Mouse (Mus musculus) embryo, embryonic 10 days (tissue): ENCODE measurements at regions not wholly inside any gene's neighbourhood (a gene's known extent, or its start where the extent isn't known, plus 50 kb on each side); places are given as distances from the start of the nearest gene placed in this dataset.
A peak's percentile ranks its signal among the peaks of the same experiment; 100 is the strongest.

Experiments
- DNase-seq: peaks from one replicate; pipeline ENCODE4 v3.0.0-alpha.2; 2015; ENCODE audit warnings: low spot score

- no peak for DNase-seq
Measured at GRCm38 (mm10) chr17:40455920-40456319, 63.9 kb upstream of the Esp8 start.

DNA sequence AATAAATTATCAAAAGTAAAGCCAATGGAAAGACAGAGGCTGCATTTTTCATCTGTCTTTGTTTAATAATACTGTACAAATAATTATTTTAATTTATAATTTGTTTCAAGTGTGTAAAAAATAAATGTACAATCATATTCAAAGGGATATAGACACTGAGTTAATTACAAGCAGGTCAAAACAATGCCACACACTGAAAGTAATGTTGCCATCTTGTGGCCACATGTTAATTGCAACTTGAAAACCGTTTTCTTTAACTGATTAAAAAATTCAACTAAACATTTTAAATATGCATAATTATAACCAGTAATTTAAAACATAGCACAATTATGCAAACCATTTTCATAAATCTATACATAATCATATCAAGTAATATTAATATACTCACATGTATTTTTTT is 89.4 kb upstream of the Esp8 start:
- peak; percentile 5 for DNase-seq

DNA sequence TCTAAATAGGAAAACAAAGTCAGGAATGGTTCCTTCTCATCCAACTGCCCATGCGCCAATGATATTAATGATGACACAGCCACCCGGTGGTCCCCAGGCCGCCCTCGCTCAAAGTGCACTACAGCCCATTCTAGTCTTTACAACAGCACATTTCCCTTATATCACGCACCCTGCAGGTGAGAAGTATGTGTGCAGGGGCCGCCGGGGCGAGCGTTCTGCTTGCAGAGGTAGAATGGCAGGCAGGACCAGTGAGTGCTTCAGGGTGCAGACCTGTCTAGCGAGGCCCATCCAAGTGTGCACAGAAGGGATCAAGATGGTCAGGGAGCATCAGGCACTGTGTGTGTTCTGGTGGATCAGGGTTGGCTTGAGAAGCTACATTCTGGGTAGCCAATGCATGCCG is 99.6 kb upstream of the Crisp1 start:
- no peak for DNase-seq

- no peak for DNase-seq
Measured at GRCm38 (mm10) chr17:40384567-40384966, 65.6 kb upstream of the Crisp1 start.

DNA sequence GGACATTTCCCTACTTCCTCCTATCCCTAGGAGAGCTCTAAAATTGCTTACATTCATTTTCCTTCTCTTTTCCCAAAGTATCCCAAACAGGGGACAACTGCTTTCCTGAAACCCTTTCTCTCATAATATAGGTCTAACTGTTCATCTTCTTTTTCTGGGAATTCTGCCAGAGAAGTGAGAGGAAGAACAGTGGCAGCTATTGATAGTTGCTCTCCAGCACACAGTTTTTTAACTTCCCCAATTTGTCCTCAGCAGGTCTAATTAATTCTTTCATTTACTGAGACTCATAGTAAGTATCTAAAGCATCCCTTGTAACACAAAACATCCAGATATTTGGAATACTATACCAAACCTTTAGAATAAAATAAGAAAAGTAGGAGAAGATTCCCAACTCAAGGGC is 53.7 kb upstream of the Crisp1 start:
- no peak for DNase-seq
